Mouse (Mus musculus): ENCODE measurements around the gene Stx6. TPM values are rescaled to one million over a fixed set of nuclear protein-coding genes. Genes with fewer than 3 reads are reported as not detected.

Stx6 gene
- polyA plus RNA-seq, 1 experiment from 2014 or later, result 62.8 TPM

- H3K4me1 ChIP-seq (ENCODE audit: control insufficient read depth, insufficient read depth, low read length), result peaks cover 3% of the 10 kb centered on the region; the same call in 1 of the 2 replicates
- H3K27ac ChIP-seq (ENCODE audit: low read depth, low read length), result no peak overlapping the region
- H3K36me3 ChIP-seq (ENCODE audit: control insufficient read depth, insufficient read depth, low read length), result no peaks in the 10 kb centered on the region
- H3K9me3 ChIP-seq (replicated peaks; ENCODE audit: control insufficient read depth, low read length), result no peaks in the 10 kb centered on the region
- H3K9ac ChIP-seq (ENCODE audit: low read depth, low read length), result no peak overlapping the region
- WGBS (ENCODE audit: insufficient replicate concordance), result 34% methylated on average over 6 of the region's 6 CpGs
- no peaks in the 10 kb centered on the region for H3K27me3 ChIP-seq (ENCODE audit: control insufficient read depth, insufficient read depth, low read length)
- H3K4me3 ChIP-seq (ENCODE audit: low read depth, low read length), result no peak overlapping the region
- H3K4me2 ChIP-seq, result no peak overlapping the region
- ATAC-seq (replicated peaks; ENCODE audit: insufficient number of reproducible peaks, low FRiP score, low TSS enrichment), result no peak
These were observed 94.2 kb downstream of the Stx6 start for GRCm38 (mm10) chr1:155252631-155253121.

GRCm38 (mm10) chr1:155253126-155253525, 94.6 kb downstream of the Stx6 start:
- Histone ChIP-seq H3K9me3 (replicated peaks; ENCODE audit: control insufficient read depth, low read length) (no peaks in the 10 kb centered on the region), H3K4me1 (ENCODE audit: control insufficient read depth, insufficient read depth, low read length) (0 out of 2 replicates have a peak, but pooled peaks cover 3% of the 10 kb centered on the region), H3K27me3 (ENCODE audit: control insufficient read depth, insufficient read depth, low read length) (no peaks in the 10 kb centered on the region), H3K9ac (ENCODE audit: low read depth, low read length) (no peak overlapping the region), H3K36me3 (ENCODE audit: control insufficient read depth, insufficient read depth, low read length) (no peaks in the 10 kb centered on the region), H3K27ac (ENCODE audit: low read depth, low read length) (no peak overlapping the region), H3K4me3 (ENCODE audit: low read depth, low read length) (no peak overlapping the region), H3K4me2 (no peak overlapping the region)
- no peak for ATAC-seq (replicated peaks; ENCODE audit: insufficient number of reproducible peaks, low FRiP score, low TSS enrichment)
- WGBS (ENCODE audit: insufficient replicate concordance), result 69% methylated on average over 12 of the region's 12 CpGs

GRCm38 (mm10) chr1:155254309-155254708, 95.8 kb downstream of the Stx6 start:
- no peak for ATAC-seq (replicated peaks; ENCODE audit: insufficient number of reproducible peaks, low FRiP score, low TSS enrichment)
- Histone ChIP-seq H3K4me1 (ENCODE audit: control insufficient read depth, insufficient read depth, low read length) (0 out of 2 replicates have a peak, but pooled peaks cover 3% of the 10 kb centered on the region), H3K4me3 (ENCODE audit: low read depth, low read length) (no peak overlapping the region), H3K27ac (ENCODE audit: low read depth, low read length) (no peak overlapping the region), H3K27me3 (ENCODE audit: control insufficient read depth, insufficient read depth, low read length) (no peaks in the 10 kb centered on the region), H3K9me3 (replicated peaks; ENCODE audit: control insufficient read depth, low read length) (no peaks in the 10 kb centered on the region), H3K4me2 (no peak overlapping the region), H3K36me3 (ENCODE audit: control insufficient read depth, insufficient read depth, low read length) (no peaks in the 10 kb centered on the region), H3K9ac (ENCODE audit: low read depth, low read length) (no peak overlapping the region)
- 88% methylated on average over 8 of the region's 8 CpGs for WGBS (ENCODE audit: insufficient replicate concordance)

Other genes with a start within 250 kb of the Stx6 start
- 7.3 and 7.7 TPM in 2 replicates for gene Ier5, start 59.1 kb upstream of the Stx6 start, polyA plus RNA-seq (2014; fragmentation: Nextera tagmentation; extraction: Ambion mirVana)
- 2.3 and 3.8 TPM in 2 replicates for gene Mr1, start 11.9 kb upstream of the Stx6 start, polyA plus RNA-seq (2014; fragmentation: Nextera tagmentation; extraction: Ambion mirVana)
- gene BC034090, start 85.7 kb downstream of the Stx6 start, polyA plus RNA-seq (2014; fragmentation: Nextera tagmentation; extraction: Ambion mirVana), result 3.9 and 5.4 TPM in 2 replicates